24 mouse cellular contexts compared by ENCODE assay signal in genomic region chr6:40225585-40226280, GRCm38 (mm10).
A peak's percentile ranks its signal among the peaks of the same experiment; 100 is the strongest.
DNase-seq lines count a peak whose midpoint lies in the region; ATAC-seq and TF ChIP-seq lines count a peak whose summit lies in the region.
"Had no signal": no experiment of that assay in that cellular context is flagged by ENCODE, and none has a peak within 500 bp of the region (broad histone marks: within the 10 kb centered on the region; RNA-seq: fewer than 3 reads in every experiment).

No protein-coding gene starts in this region.

- DNase-seq in midbrain, embryonic 11.5 days (ENCODE audit: low spot score, missing footprints), result peak; percentile 45
- DNase-seq in midbrain, postnatal 0 days (ENCODE audit: low spot score), result no peak
- DNase-seq in forebrain, postnatal 0 days, result peak; percentile 51
- DNase-seq in lung, postnatal 25 days (ENCODE audit: low spot score), result peak; percentile 65
- no peak for DNase-seq in cerebellum, adult 2 months
- no peak for DNase-seq in liver, embryonic 11.5 days (ENCODE audit: low spot score)
- DNase-seq: adrenal gland, postnatal 36 days; cerebellum, adult 8-10 months; gastrocnemius, postnatal 25 days; heart, adult 2 months; kidney, postnatal 4 days; layer of hippocampus, postnatal 36 days; liver, embryonic 13.5 days had no signal

- TF ChIP-seq CTCF in midbrain, postnatal 0 days (IDR thresholded peaks at IDR 0.05), result no peak
- TF ChIP-seq CTCF in forebrain, postnatal 0 days (IDR thresholded peaks at IDR 0.05; ENCODE audit: low read depth), result no peak
- no peak for TF ChIP-seq CTCF in cerebellum, adult 2 months (IDR thresholded peaks at IDR 0.05; ENCODE audit: borderline replicate concordance, insufficient read depth, low read depth, low read length)

- no peak for TF ChIP-seq POLR2A in cerebellum, adult 2 months (IDR thresholded peaks at IDR 0.05; ENCODE audit: borderline replicate concordance, insufficient read depth, low read length)

- no peaks in the 10 kb centered on the region for H3K36me3 ChIP-seq in forebrain, embryonic 15.5 days
- no peaks in the 10 kb centered on the region for H3K36me3 ChIP-seq in forebrain, embryonic 12.5 days (replicated peaks)
- no peaks in the 10 kb centered on the region for H3K36me3 ChIP-seq in midbrain, embryonic 11.5 days (ENCODE audit: control insufficient read depth, insufficient read depth, low read length)
- H3K36me3 ChIP-seq in midbrain, postnatal 0 days (ENCODE audit: insufficient read depth, low read length), result no peaks in the 10 kb centered on the region
- H3K36me3 ChIP-seq in forebrain, postnatal 0 days (ENCODE audit: insufficient read depth), result no peaks in the 10 kb centered on the region
- H3K36me3 ChIP-seq in liver, embryonic 11.5 days (ENCODE audit: control insufficient read depth, insufficient read depth, low read length), result no peaks in the 10 kb centered on the region
- H3K36me3 ChIP-seq: embryonic facial prominence, embryonic 12.5 days; heart, embryonic 15.5 days; limb, embryonic 12.5 days; liver, embryonic 13.5 days; midbrain, embryonic 12.5 days had no signal

- H3K4me2 ChIP-seq in forebrain, embryonic 15.5 days (replicated peaks), result no peak overlapping the region
- H3K4me2 ChIP-seq in forebrain, embryonic 12.5 days, result no peak overlapping the region
- H3K4me2 ChIP-seq in midbrain, embryonic 11.5 days, result no peak overlapping the region
- no peak overlapping the region for H3K4me2 ChIP-seq in midbrain, postnatal 0 days (ENCODE audit: low read depth, low read length, poor library complexity, severe bottlenecking)
- H3K4me2 ChIP-seq in forebrain, postnatal 0 days (ENCODE audit: low read depth), result no peak overlapping the region
- H3K4me2 ChIP-seq in liver, embryonic 11.5 days, result no peak overlapping the region
- H3K4me2 ChIP-seq: embryonic facial prominence, embryonic 12.5 days; heart, embryonic 15.5 days; limb, embryonic 12.5 days; liver, embryonic 13.5 days; midbrain, embryonic 12.5 days had no signal

- H3K27me3 ChIP-seq in forebrain, embryonic 15.5 days, result no peaks in the 10 kb centered on the region
- no peaks in the 10 kb centered on the region for H3K27me3 ChIP-seq in forebrain, embryonic 12.5 days
- no peaks in the 10 kb centered on the region for H3K27me3 ChIP-seq in midbrain, embryonic 11.5 days (ENCODE audit: control insufficient read depth, insufficient read depth, low read length)
- H3K27me3 ChIP-seq in midbrain, postnatal 0 days (ENCODE audit: insufficient read depth, low read length), result no peaks in the 10 kb centered on the region
- H3K27me3 ChIP-seq in forebrain, postnatal 0 days (ENCODE audit: insufficient read depth, low read length), result no peaks in the 10 kb centered on the region
- no peaks in the 10 kb centered on the region; the same call in 1 of the 2 replicates for H3K27me3 ChIP-seq in cerebellum, adult 2 months (ENCODE audit: control insufficient read depth, insufficient read depth, low read length)
- H3K27me3 ChIP-seq in liver, embryonic 11.5 days (replicated peaks; ENCODE audit: control insufficient read depth, insufficient read depth, low read length), result no peaks in the 10 kb centered on the region
- H3K27me3 ChIP-seq: CH12.LX; embryonic facial prominence, embryonic 12.5 days; heart, embryonic 15.5 days; limb, embryonic 12.5 days; liver, embryonic 13.5 days; midbrain, embryonic 12.5 days had no signal

- no peak overlapping the region for H3K9ac ChIP-seq in forebrain, embryonic 15.5 days (replicated peaks)
- H3K9ac ChIP-seq in forebrain, embryonic 12.5 days, result no peak overlapping the region
- H3K9ac ChIP-seq in midbrain, embryonic 11.5 days (ENCODE audit: low read length), result no peak overlapping the region
- H3K9ac ChIP-seq in midbrain, postnatal 0 days (replicated peaks; ENCODE audit: low read length, poor library complexity, severe bottlenecking), result no peak overlapping the region
- no peak overlapping the region for H3K9ac ChIP-seq in forebrain, postnatal 0 days
- H3K9ac ChIP-seq in liver, embryonic 11.5 days (ENCODE audit: low read depth, low read length), result no peak overlapping the region
- H3K9ac ChIP-seq: embryonic facial prominence, embryonic 12.5 days; heart, embryonic 15.5 days; limb, embryonic 12.5 days; liver, embryonic 13.5 days; midbrain, embryonic 12.5 days had no signal

- peak overlapping the region; percentile 49; the same call in 1 of the 2 replicates for H3K27ac ChIP-seq in forebrain, embryonic 15.5 days (replicated peaks)
- H3K27ac ChIP-seq in forebrain, embryonic 12.5 days, result no peak overlapping the region
- no peak overlapping the region for H3K27ac ChIP-seq in midbrain, embryonic 11.5 days (ENCODE audit: low read depth, low read length)
- no peak overlapping the region for H3K27ac ChIP-seq in midbrain, postnatal 0 days (ENCODE audit: low read depth, low read length)
- peak overlapping the region; percentile 50; the same call in 1 of the 2 replicates for H3K27ac ChIP-seq in forebrain, postnatal 0 days (ENCODE audit: low read depth, low read length)
- no peak overlapping the region for H3K27ac ChIP-seq in cerebellum, adult 2 months (ENCODE audit: insufficient read depth, low read length)
- H3K27ac ChIP-seq in liver, embryonic 11.5 days (ENCODE audit: low read depth, low read length), result no peak overlapping the region
- H3K27ac ChIP-seq: embryonic facial prominence, embryonic 12.5 days; heart, adult 2 months; heart, embryonic 15.5 days; limb, embryonic 12.5 days; liver, embryonic 13.5 days; macrophage; midbrain, embryonic 12.5 days had no signal

- H3K4me3 ChIP-seq in forebrain, embryonic 15.5 days, result no peak overlapping the region
- H3K4me3 ChIP-seq in forebrain, embryonic 12.5 days (replicated peaks), result no peak overlapping the region
- H3K4me3 ChIP-seq in midbrain, embryonic 11.5 days (ENCODE audit: low read depth, low read length), result no peak overlapping the region
- H3K4me3 ChIP-seq in midbrain, postnatal 0 days (ENCODE audit: low read depth, low read length), result no peak overlapping the region
- H3K4me3 ChIP-seq in forebrain, postnatal 0 days (ENCODE audit: low read depth, low read length), result no peak overlapping the region
- no peak overlapping the region for H3K4me3 ChIP-seq in cerebellum, adult 2 months (replicated peaks; ENCODE audit: insufficient read depth, low read depth, low read length)
- H3K4me3 ChIP-seq in liver, embryonic 11.5 days (ENCODE audit: low read depth, low read length), result no peak overlapping the region
- H3K4me3 ChIP-seq: embryonic facial prominence, embryonic 12.5 days; erythroblast, embryonic 14.5 days; heart, adult 2 months; heart, embryonic 15.5 days; limb, embryonic 12.5 days; liver, embryonic 13.5 days; midbrain, embryonic 12.5 days had no signal

- ATAC-seq in forebrain, embryonic 15.5 days (replicated peaks), result 0 out of 2 replicates have a peak, but pooled peaks have one; percentile 27
- no peak for ATAC-seq in forebrain, embryonic 12.5 days (ENCODE audit: low FRiP score)
- ATAC-seq in midbrain, embryonic 11.5 days (ENCODE audit: low FRiP score), result no peak
- ATAC-seq in midbrain, postnatal 0 days (ENCODE audit: low FRiP score), result no peak
- peak; percentile 64 for ATAC-seq in forebrain, postnatal 0 days
- ATAC-seq in liver, embryonic 11.5 days (replicated peaks; ENCODE audit: low FRiP score), result no peak
- ATAC-seq: hindbrain, embryonic 16.5 days; intestine, embryonic 16.5 days had no signal

- WGBS in forebrain, embryonic 15.5 days, result 71% methylated on average over 11 of the region's 11 CpGs
- 87% methylated on average over 11 of the region's 11 CpGs for WGBS in forebrain, embryonic 12.5 days
- 88% methylated on average over 11 of the region's 11 CpGs for WGBS in midbrain, embryonic 11.5 days
- 87% methylated on average over 11 of the region's 11 CpGs for WGBS in midbrain, postnatal 0 days
- WGBS in forebrain, postnatal 0 days, result 54% methylated on average over 11 of the region's 11 CpGs
- 95% methylated on average over 11 of the region's 11 CpGs for WGBS in cerebellum, adult 2 months
- WGBS in liver, embryonic 11.5 days, result 76% methylated on average over 11 of the region's 11 CpGs

- H3K9me3 ChIP-seq in forebrain, embryonic 15.5 days, result no peaks in the 10 kb centered on the region
- no peaks in the 10 kb centered on the region for H3K9me3 ChIP-seq in forebrain, embryonic 12.5 days
- no peaks in the 10 kb centered on the region for H3K9me3 ChIP-seq in midbrain, embryonic 11.5 days (ENCODE audit: control insufficient read depth, low read length)
- no peaks in the 10 kb centered on the region for H3K9me3 ChIP-seq in midbrain, postnatal 0 days (ENCODE audit: low read length)
- no peaks in the 10 kb centered on the region for H3K9me3 ChIP-seq in forebrain, postnatal 0 days (ENCODE audit: low read length)
- H3K9me3 ChIP-seq in liver, embryonic 11.5 days (ENCODE audit: control insufficient read depth, low read length), result no peaks in the 10 kb centered on the region
- H3K9me3 ChIP-seq: embryonic facial prominence, embryonic 12.5 days; heart, embryonic 15.5 days; limb, embryonic 12.5 days; liver, embryonic 13.5 days; midbrain, embryonic 12.5 days had no signal

- peaks cover 17% of the 10 kb centered on the region for H3K4me1 ChIP-seq in forebrain, embryonic 15.5 days
- H3K4me1 ChIP-seq in forebrain, embryonic 12.5 days, result no peaks in the 10 kb centered on the region
- H3K4me1 ChIP-seq in midbrain, embryonic 11.5 days (ENCODE audit: control insufficient read depth, insufficient read depth, low read length), result no peaks in the 10 kb centered on the region
- H3K4me1 ChIP-seq in midbrain, postnatal 0 days (ENCODE audit: insufficient read depth, low read length), result no peaks in the 10 kb centered on the region
- 0 out of 2 replicates have a peak, but pooled peaks cover 6% of the 10 kb centered on the region for H3K4me1 ChIP-seq in forebrain, postnatal 0 days (ENCODE audit: insufficient read depth)
- H3K4me1 ChIP-seq in cerebellum, adult 2 months (ENCODE audit: control insufficient read depth, insufficient read depth, low read length), result peaks cover 3% of the 10 kb centered on the region
- no peaks in the 10 kb centered on the region for H3K4me1 ChIP-seq in liver, embryonic 11.5 days (replicated peaks; ENCODE audit: control insufficient read depth, insufficient read depth, low read length)
- H3K4me1 ChIP-seq: embryonic facial prominence, embryonic 12.5 days; heart, embryonic 15.5 days; limb, embryonic 12.5 days; liver, embryonic 13.5 days; midbrain, embryonic 12.5 days had no signal

Comparison
In these comparisons a context has a peak if more than half of its experiments do, and no peak if none do; other contexts are left out.
1. ATAC-seq: peak in forebrain, embryonic 15.5 days (single experiment) and forebrain, postnatal 0 days (single experiment); none in forebrain, embryonic 12.5 days (single experiment), midbrain, embryonic 11.5 days (single experiment), midbrain, postnatal 0 days (single experiment) and liver, embryonic 11.5 days (single experiment).
2. H3K27ac ChIP-seq: peak in forebrain, embryonic 15.5 days (single experiment) and forebrain, postnatal 0 days (single experiment); none in forebrain, embryonic 12.5 days (single experiment), midbrain, embryonic 11.5 days (single experiment), midbrain, postnatal 0 days (single experiment), cerebellum, adult 2 months (single experiment) and liver, embryonic 11.5 days (single experiment).
3. DNase-seq: peak in midbrain, embryonic 11.5 days (single experiment), forebrain, postnatal 0 days (single experiment) and lung, postnatal 25 days (single experiment); none in midbrain, postnatal 0 days (single experiment), cerebellum, adult 2 months (0 of 2) and liver, embryonic 11.5 days (single experiment).